Mouse (Mus musculus): ENCODE results near the gene Gm3435. TPM values are rescaled to one million over a fixed set of nuclear protein-coding genes. Genes with fewer than 3 reads are reported as not detected.
"Not testable (repeated sequence)": the region's sequence is repeated elsewhere in the genome, so short reads cannot be mapped to it uniquely, and the experiment has no call there.

The Gm3435 gene
- polyA plus RNA-seq, 1 experiment from 2014 or later: 5.4 TPM

- not testable (repeated sequence) for H3K9me3 ChIP-seq (replicated peaks); H3K27me3 ChIP-seq (replicated peaks); H3K4me3 ChIP-seq; H3K9ac ChIP-seq; H3K27ac ChIP-seq (ENCODE audit: poor library complexity, severe bottlenecking); ATAC-seq (ENCODE audit: insufficient number of reproducible peaks, low FRiP score); H3K4me1 ChIP-seq (replicated peaks); H3K4me2 ChIP-seq; H3K36me3 ChIP-seq
- no CpG with 5 or more reads among the region's 1 CpGs for WGBS
Measured at GRCm38 (mm10) chr17:15050338-15050737, 40.4 kb downstream of the Gm3435 start.

- H3K36me3 ChIP-seq: peaks cover 13% of the 10 kb centered on the region
- ATAC-seq (ENCODE audit: insufficient number of reproducible peaks, low FRiP score); H3K27ac ChIP-seq (ENCODE audit: poor library complexity, severe bottlenecking); H3K4me3 ChIP-seq; H3K4me2 ChIP-seq; H3K9ac ChIP-seq; H3K9me3 ChIP-seq (replicated peaks): not testable (repeated sequence)
- peaks cover 14% of the 10 kb centered on the region for H3K27me3 ChIP-seq (replicated peaks)
- peaks cover 11% of the 10 kb centered on the region for H3K4me1 ChIP-seq (replicated peaks)
- WGBS: 78% methylated on average over 1 of the region's 1 CpGs
Measured at GRCm38 (mm10) chr17:15052766-15053165, 42.8 kb downstream of the Gm3435 start.

DNA sequence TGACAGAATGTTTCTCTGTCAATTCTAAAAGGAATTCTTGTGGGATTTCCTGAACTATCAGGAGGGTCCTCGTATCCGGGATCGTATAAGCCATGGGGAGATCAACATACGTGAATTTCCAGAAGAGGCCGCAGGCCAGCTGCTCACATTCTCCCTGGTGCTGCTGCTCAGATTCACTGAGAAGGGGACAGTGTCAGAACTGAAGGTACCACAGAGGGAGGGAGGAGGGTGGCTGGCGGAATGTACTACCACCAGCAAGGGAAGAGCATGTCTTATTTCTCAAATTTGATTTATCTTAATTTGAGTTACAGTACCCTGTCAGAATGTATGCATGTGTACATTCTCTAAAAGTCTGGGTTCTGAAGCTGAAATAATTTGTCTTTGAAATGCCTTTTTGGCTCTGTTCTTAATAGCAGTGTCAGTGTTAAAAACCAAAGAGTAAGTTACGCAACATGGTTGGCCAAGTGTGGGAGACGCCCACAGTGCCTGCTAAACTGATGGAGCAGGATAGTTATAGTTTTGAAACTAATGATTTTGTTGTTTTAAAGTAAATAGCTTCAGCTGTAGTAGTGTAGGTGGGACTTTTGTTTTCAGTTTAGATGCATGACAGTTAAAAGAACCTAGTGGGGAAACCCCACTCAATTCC, 43.3 kb downstream of the Gm3435 start:
- H3K27ac ChIP-seq (ENCODE audit: poor library complexity, severe bottlenecking); H3K4me3 ChIP-seq; H3K9me3 ChIP-seq (replicated peaks); H3K9ac ChIP-seq; ATAC-seq (ENCODE audit: insufficient number of reproducible peaks, low FRiP score); H3K4me2 ChIP-seq: not testable (repeated sequence)
- peaks cover 13% of the 10 kb centered on the region for H3K36me3 ChIP-seq
- 86% methylated on average over 6 of the region's 8 CpGs for WGBS
- H3K27me3 ChIP-seq (replicated peaks): peaks cover 14% of the 10 kb centered on the region
- peaks cover 14% of the 10 kb centered on the region for H3K4me1 ChIP-seq (replicated peaks)

DNA sequence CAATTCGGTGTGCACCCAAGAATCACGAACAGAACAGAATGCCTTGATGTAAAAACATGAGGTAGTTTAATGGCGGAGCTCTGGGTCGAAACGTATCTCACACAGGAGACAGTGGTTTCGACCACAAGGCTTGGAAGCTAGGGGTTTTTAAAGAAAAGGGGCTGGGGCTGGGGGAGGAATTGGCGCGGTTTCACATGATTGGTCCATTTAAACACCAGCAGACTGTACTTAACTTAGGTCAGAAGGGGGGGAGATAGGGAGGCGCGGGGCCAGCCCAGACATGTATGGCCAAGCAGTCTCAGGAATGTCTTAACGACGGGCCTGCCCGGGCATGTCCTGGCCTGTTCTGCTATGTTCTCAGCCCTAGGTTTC, 43.8 kb downstream of the Gm3435 start:
- Histone ChIP-seq H3K36me3 (peaks cover 13% of the 10 kb centered on the region), H3K4me1 (replicated peaks) (peaks cover 18% of the 10 kb centered on the region), H3K27me3 (replicated peaks) (peaks cover 14% of the 10 kb centered on the region)
- not testable (repeated sequence) for H3K4me3 ChIP-seq; H3K9me3 ChIP-seq (replicated peaks); ATAC-seq (ENCODE audit: insufficient number of reproducible peaks, low FRiP score); H3K9ac ChIP-seq; H3K4me2 ChIP-seq; H3K27ac ChIP-seq (ENCODE audit: poor library complexity, severe bottlenecking)
- 92% methylated on average over 13 of the region's 13 CpGs for WGBS

DNA sequence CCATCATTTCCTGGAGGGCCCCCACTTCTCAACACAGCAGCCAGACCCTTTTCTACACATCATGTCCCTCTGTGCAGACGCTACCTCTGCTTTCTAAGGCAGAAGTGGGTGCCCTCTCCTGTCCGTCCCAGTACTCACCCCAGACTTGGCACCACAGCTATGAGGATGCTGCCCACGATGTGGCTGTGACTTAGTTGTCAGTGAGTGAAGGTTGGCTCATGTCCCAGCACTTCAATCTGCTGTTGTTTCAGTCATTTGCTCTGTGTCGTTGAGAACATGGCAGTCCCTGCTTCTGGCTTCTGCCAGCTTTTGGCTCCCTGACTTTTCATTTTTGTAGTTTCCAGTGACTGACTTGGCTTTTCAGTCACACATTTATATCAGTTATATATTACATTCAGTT, 45.9 kb downstream of the Gm3435 start:
- no peaks in the 10 kb centered on the region for H3K9me3 ChIP-seq (replicated peaks)
- H3K4me2 ChIP-seq: no peak overlapping the region
- 69% methylated on average over 4 of the region's 4 CpGs for WGBS
- no peak overlapping the region for H3K4me3 ChIP-seq
- no peak overlapping the region for H3K27ac ChIP-seq (ENCODE audit: poor library complexity, severe bottlenecking)
- peaks cover 26% of the 10 kb centered on the region for H3K36me3 ChIP-seq
- no peak overlapping the region for H3K9ac ChIP-seq
- peaks cover 26% of the 10 kb centered on the region for H3K4me1 ChIP-seq (replicated peaks)
- H3K27me3 ChIP-seq (replicated peaks): peaks cover 25% of the 10 kb centered on the region
- ATAC-seq (ENCODE audit: insufficient number of reproducible peaks, low FRiP score): no peak

- Histone ChIP-seq H3K9ac (no peak overlapping the region), H3K36me3 (peaks cover 43% of the 10 kb centered on the region)
Measured at GRCm38 (mm10) chr17:15058161-15058591, 48.2 kb downstream of the Gm3435 start.

GRCm38 (mm10) chr17:15059646-15060045, 49.7 kb downstream of the Gm3435 start:
- 93% methylated on average over 14 of the region's 14 CpGs for WGBS
- Histone ChIP-seq H3K9ac (no peak overlapping the region), H3K27ac (ENCODE audit: poor library complexity, severe bottlenecking) (no peak overlapping the region), H3K36me3 (peaks cover 46% of the 10 kb centered on the region), H3K4me3 (no peak overlapping the region), H3K4me2 (no peak overlapping the region), H3K4me1 (replicated peaks) (peaks cover 26% of the 10 kb centered on the region), H3K9me3 (replicated peaks) (no peaks in the 10 kb centered on the region), H3K27me3 (replicated peaks) (peaks cover 48% of the 10 kb centered on the region)
- no peak for ATAC-seq (ENCODE audit: insufficient number of reproducible peaks, low FRiP score)

More at GRCm38 (mm10) chr17:15058161-15058591, 48.2 kb downstream of the Gm3435 start:
- Histone ChIP-seq H3K4me1 (replicated peaks) (peaks cover 26% of the 10 kb centered on the region), H3K27ac (ENCODE audit: poor library complexity, severe bottlenecking) (peak overlapping the region; percentile 80), H3K4me2 (peak overlapping the region; percentile 38; the same call in 1 of the 2 replicates), H3K4me3 (no peak overlapping the region), H3K27me3 (replicated peaks) (peaks cover 43% of the 10 kb centered on the region), H3K9me3 (replicated peaks) (no peaks in the 10 kb centered on the region)
- 32% methylated on average over 5 of the region's 5 CpGs for WGBS
- ATAC-seq (ENCODE audit: insufficient number of reproducible peaks, low FRiP score): peak; percentile 89

DNA sequence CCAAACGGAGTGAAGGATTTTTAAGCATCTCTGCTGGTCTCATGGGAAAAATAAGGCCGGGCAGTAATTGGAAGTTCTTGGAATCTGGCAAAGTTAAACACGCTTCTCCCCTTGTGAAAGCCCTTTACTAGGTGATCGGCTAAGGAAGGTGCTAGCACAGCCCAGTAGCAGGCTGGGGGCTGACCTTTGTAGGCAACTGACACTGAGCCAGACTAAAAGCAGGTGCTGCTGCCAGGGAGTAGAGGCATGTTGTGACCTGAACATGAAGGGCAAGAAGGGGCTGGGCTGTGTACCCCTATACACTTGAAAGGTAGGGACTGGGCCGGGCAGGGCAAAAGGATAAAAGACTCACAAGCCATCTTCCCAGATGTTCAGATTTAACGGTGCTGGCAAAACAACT, 50.4 kb downstream of the Gm3435 start:
- 89% methylated on average over 6 of the region's 6 CpGs for WGBS
- H3K4me1 ChIP-seq (replicated peaks): peaks cover 26% of the 10 kb centered on the region
- H3K4me2 ChIP-seq: no peak overlapping the region
- no peak overlapping the region for H3K27ac ChIP-seq (ENCODE audit: poor library complexity, severe bottlenecking)
- H3K4me3 ChIP-seq: no peak overlapping the region
- H3K27me3 ChIP-seq (replicated peaks): peaks cover 45% of the 10 kb centered on the region
- no peaks in the 10 kb centered on the region for H3K9me3 ChIP-seq (replicated peaks)
- no peak for ATAC-seq (ENCODE audit: insufficient number of reproducible peaks, low FRiP score)
- H3K36me3 ChIP-seq: peaks cover 42% of the 10 kb centered on the region
- H3K9ac ChIP-seq: no peak overlapping the region

GRCm38 (mm10) chr17:15065391-15066024, 55.5 kb downstream of the Gm3435 start:
- H3K27ac ChIP-seq (ENCODE audit: poor library complexity, severe bottlenecking): no peak overlapping the region
- peaks cover 31% of the 10 kb centered on the region for H3K4me1 ChIP-seq (replicated peaks)
- peaks cover 24% of the 10 kb centered on the region for H3K27me3 ChIP-seq (replicated peaks)
- no peak overlapping the region for H3K9ac ChIP-seq
- H3K36me3 ChIP-seq: peaks cover 20% of the 10 kb centered on the region
- WGBS: 42% methylated on average over 13 of the region's 13 CpGs
- H3K4me3 ChIP-seq: no peak overlapping the region
- ATAC-seq (ENCODE audit: insufficient number of reproducible peaks, low FRiP score): peak; percentile 51; the same call in 1 of the 2 replicates
- H3K4me2 ChIP-seq: 0 out of 2 replicates have a peak overlapping the region, but pooled peaks have one; percentile 3
- H3K9me3 ChIP-seq (replicated peaks): no peaks in the 10 kb centered on the region

DNA sequence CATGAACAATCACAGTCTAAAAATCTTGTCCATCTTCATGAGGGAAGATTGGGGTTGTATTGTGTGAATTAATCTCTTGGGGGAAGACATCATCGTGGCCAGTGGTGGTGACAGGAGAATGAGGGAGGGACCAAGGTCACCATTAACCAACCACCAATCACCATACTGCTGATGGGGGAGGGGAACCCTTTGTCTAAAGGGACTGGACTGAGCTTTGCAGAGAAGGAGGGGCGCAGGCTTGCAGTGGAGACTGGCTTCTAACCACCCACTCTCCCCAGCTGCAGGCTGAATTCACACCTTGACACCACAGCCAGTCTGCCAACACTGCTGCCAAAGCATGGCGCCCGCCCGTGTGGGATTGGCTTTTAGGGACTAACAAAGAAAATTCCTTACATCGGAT, 56.1 kb downstream of the Gm3435 start:
- Histone ChIP-seq H3K27me3 (replicated peaks) (peaks cover 23% of the 10 kb centered on the region; the same call in 1 of the 2 replicates), H3K9me3 (replicated peaks) (no peaks in the 10 kb centered on the region), H3K4me2 (0 out of 2 replicates have a peak overlapping the region, but pooled peaks have one; percentile 3), H3K27ac (ENCODE audit: poor library complexity, severe bottlenecking) (no peak overlapping the region), H3K4me1 (replicated peaks) (peaks cover 31% of the 10 kb centered on the region), H3K9ac (no peak overlapping the region), H3K36me3 (peaks cover 20% of the 10 kb centered on the region), H3K4me3 (no peak overlapping the region)
- 50% methylated on average over 6 of the region's 6 CpGs for WGBS
- ATAC-seq (ENCODE audit: insufficient number of reproducible peaks, low FRiP score): peak; percentile 31; the same call in 1 of the 2 replicates

DNA sequence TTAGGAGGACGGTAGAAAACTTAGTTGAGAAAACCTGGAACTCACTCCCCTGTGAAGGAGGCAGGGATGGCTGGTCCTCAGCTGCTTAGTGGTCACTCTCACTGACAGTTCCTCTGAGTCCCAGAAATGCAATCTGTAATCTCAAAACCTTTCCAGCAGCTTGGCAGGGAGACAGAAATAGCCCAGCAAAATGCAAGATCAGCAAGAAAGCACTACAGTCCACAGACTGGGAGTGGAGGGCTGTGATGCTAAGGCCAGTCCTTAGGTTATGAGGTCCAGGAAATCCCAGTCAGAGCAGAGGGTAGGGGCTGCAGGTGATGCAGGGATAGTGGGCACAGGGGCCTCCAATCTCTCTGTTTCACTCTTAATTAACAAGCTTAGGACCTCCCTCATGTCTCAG, 56.9 kb downstream of the Gm3435 start:
- H3K4me1 ChIP-seq (replicated peaks): peaks cover 31% of the 10 kb centered on the region
- peaks cover 15% of the 10 kb centered on the region; the same call in 1 of the 2 replicates for H3K36me3 ChIP-seq
- H3K27ac ChIP-seq (ENCODE audit: poor library complexity, severe bottlenecking): no peak overlapping the region
- H3K9me3 ChIP-seq (replicated peaks): no peaks in the 10 kb centered on the region
- no peak overlapping the region for H3K9ac ChIP-seq
- peaks cover 18% of the 10 kb centered on the region; the same call in 1 of the 2 replicates for H3K27me3 ChIP-seq (replicated peaks)
- H3K4me2 ChIP-seq: no peak overlapping the region
- no peak overlapping the region for H3K4me3 ChIP-seq
- WGBS: 40% methylated on average over 1 of the region's 1 CpGs
- ATAC-seq (ENCODE audit: insufficient number of reproducible peaks, low FRiP score): no peak

All from heart, embryonic 12.5 days (tissue).